Mouse (Mus musculus) kidney, adult 2 months (tissue): Measurements from ENCODE around the gene Hnrnpll.

Source experiments
- CTCF ChIP-seq: fragments of 200-500 bp; conservative IDR thresholded peaks from 2 replicates; pipeline ENCODE4 v1.5.1; 2011; ENCODE audit warnings: low read depth, mild to moderate bottlenecking, control low read depth, low read length, moderate library complexity, mixed read lengths; ENCODE audit not compliant: insufficient read depth, insufficient read length
- POLR2A ChIP-seq: fragments of 200-500 bp; IDR thresholded peaks from one replicate; pipeline ENCODE4 v1.6.1; 2011; ENCODE audit warnings: low read depth, low read length, control low read depth

- no peak for TF ChIP-seq CTCF
- TF ChIP-seq POLR2A: no peak
These were observed 35.1 kb upstream of the Hnrnpll start for GRCm38 (mm10) chr17:80097221-80097620.
